Mouse (Mus musculus) thymus, adult 2 months (tissue): ENCODE data around the gene Elovl6. TPM values are rescaled to one million over a fixed set of nuclear protein-coding genes. Genes with fewer than 3 reads are reported as not detected.

Experiments
- DNase-seq: peaks from one replicate; pipeline ENCODE4 v3.0.0; 2021
- H3K27ac ChIP-seq: fragments of 200-500 bp; 2 replicates; pipeline ENCODE4 v1.5.1; 2012; ENCODE audit warnings: low read length, control low read depth; ENCODE audit not compliant: control insufficient read depth, insufficient read depth
- H3K27me3 ChIP-seq: fragments of 200-500 bp; 2 replicates; pipeline ENCODE4 v1.6.1; 2012; ENCODE audit warnings: mild to moderate bottlenecking, low read length, moderate library complexity, mixed read lengths; ENCODE audit not compliant: control insufficient read depth, insufficient read depth
- H3K36me3 ChIP-seq: fragments of 200-500 bp; 2 replicates; pipeline ENCODE4 v1.6.1; 2012; ENCODE audit warnings: mild to moderate bottlenecking, low read length, moderate library complexity; ENCODE audit not compliant: control insufficient read depth, insufficient read depth
- H3K4me1 ChIP-seq: fragments of 200-500 bp; replicated peaks from 2 replicates; pipeline ENCODE4 v1.6.1; 2012; ENCODE audit warnings: low read length; ENCODE audit not compliant: control insufficient read depth, insufficient read depth
- H3K4me3 ChIP-seq: fragments of 200-500 bp; 2 replicates; pipeline ENCODE4 v1.5.1; 2012; ENCODE audit warnings: mild to moderate bottlenecking, low read length, control low read depth, moderate library complexity; ENCODE audit not compliant: control insufficient read depth, insufficient read depth
- CTCF ChIP-seq: fragments of 200-500 bp; IDR thresholded peaks from 2 replicates; pipeline ENCODE4 v1.5.1; 2012; ENCODE audit warnings: mild to moderate bottlenecking, control low read depth, low read length, moderate library complexity, borderline replicate concordance; ENCODE audit not compliant: control insufficient read depth, poor library complexity, insufficient read depth; ENCODE audit errors: extremely low read depth
- POLR2A ChIP-seq: fragments of 200-500 bp; IDR thresholded peaks from 2 replicates; pipeline ENCODE4 v1.6.1; 2012; ENCODE audit warnings: mild to moderate bottlenecking, low read length, control low read depth, moderate library complexity; ENCODE audit not compliant: control insufficient read depth, poor library complexity, insufficient read depth; ENCODE audit errors: extremely low read depth
- WGBS: fragments of 180-500 bp; shearing (Covaris S2); methylation state at CpG from one replicate; pipeline ENCODE4 v1.1.7; 2018; 5-methylcytosine and 5-hydroxymethylcytosine counted together
- polyA plus RNA-seq: library from polyadenylated mRNA; depleted of rRNA; stranded (reverse); fragments of >200 nt; gene quantifications from 2 replicates; pipeline ENCODE4 v1.2.3, GENCODE M21; 2012

Gene Elovl6
- polyA plus RNA-seq, 1 experiment: 24.8 TPM

- Histone ChIP-seq H3K27ac (no peak overlapping the region), H3K27me3 (no peaks in the 10 kb centered on the region), H3K36me3 (no peaks in the 10 kb centered on the region), H3K4me1 (peaks cover 10% of the 10 kb centered on the region), H3K4me3 (peak overlapping the region; percentile 15)
- WGBS: 8% methylated on average over 11 of the region's 11 CpGs
- TF ChIP-seq POLR2A: peak; percentile 79
- no peak for TF ChIP-seq CTCF
- peak; percentile 82 for DNase-seq
Measured at GRCm38 (mm10) chr3:129536109-129536508, 4.0 kb downstream of the Elovl6 start.

- peaks cover 4% of the 10 kb centered on the region for H3K4me1 ChIP-seq
- WGBS: 87% methylated on average over 5 of the region's 5 CpGs
Measured at GRCm38 (mm10) chr3:129537954-129538353, 5.8 kb downstream of the Elovl6 start.

GRCm38 (mm10) chr3:129540882-129541281, 8.7 kb downstream of the Elovl6 start:
- peaks cover 2% of the 10 kb centered on the region; the same call in 1 of the 2 replicates for H3K4me1 ChIP-seq
- WGBS: 95% methylated on average over 2 of the region's 2 CpGs
- no peaks in the 10 kb centered on the region for H3K27me3 ChIP-seq
- H3K27ac ChIP-seq: no peak overlapping the region
- no peaks in the 10 kb centered on the region for H3K36me3 ChIP-seq
- DNase-seq: no peak
- TF ChIP-seq POLR2A (no peak), CTCF (no peak)
- no peak overlapping the region for H3K4me3 ChIP-seq

More at GRCm38 (mm10) chr3:129537954-129538353, 5.8 kb downstream of the Elovl6 start:
- no peaks in the 10 kb centered on the region for H3K27me3 ChIP-seq
- H3K36me3 ChIP-seq: no peaks in the 10 kb centered on the region
- H3K27ac ChIP-seq: no peak overlapping the region
- TF ChIP-seq POLR2A (no peak), CTCF (no peak)
- DNase-seq: no peak
- no peak overlapping the region for H3K4me3 ChIP-seq

GRCm38 (mm10) chr3:129541456-129541855, 9.3 kb downstream of the Elovl6 start:
- H3K4me3 ChIP-seq: no peak overlapping the region
- no peak overlapping the region for H3K27ac ChIP-seq
- no peaks in the 10 kb centered on the region for H3K36me3 ChIP-seq
- H3K27me3 ChIP-seq: no peaks in the 10 kb centered on the region
- no peak for DNase-seq
- TF ChIP-seq POLR2A (no peak), CTCF (no peak)
- peaks cover 2% of the 10 kb centered on the region; the same call in 1 of the 2 replicates for H3K4me1 ChIP-seq
- 98% methylated on average over 11 of the region's 11 CpGs for WGBS

- Histone ChIP-seq H3K36me3 (no peaks in the 10 kb centered on the region), H3K27me3 (no peaks in the 10 kb centered on the region), H3K4me3 (no peak overlapping the region), H3K4me1 (peaks cover 2% of the 10 kb centered on the region; the same call in 1 of the 2 replicates), H3K27ac (no peak overlapping the region)
- DNase-seq: no peak
- TF ChIP-seq CTCF (no peak), POLR2A (no peak)
- 97% methylated on average over 3 of the region's 3 CpGs for WGBS
Measured at GRCm38 (mm10) chr3:129543376-129543775, 11.2 kb downstream of the Elovl6 start.

GRCm38 (mm10) chr3:129544217-129544616, 12.1 kb downstream of the Elovl6 start:
- Histone ChIP-seq H3K27ac (no peak overlapping the region), H3K4me1 (peaks cover 2% of the 10 kb centered on the region; the same call in 1 of the 2 replicates), H3K4me3 (no peak overlapping the region), H3K27me3 (no peaks in the 10 kb centered on the region), H3K36me3 (no peaks in the 10 kb centered on the region)
- no peak for DNase-seq
- TF ChIP-seq CTCF (no peak), POLR2A (no peak)
- 95% methylated on average over 1 of the region's 1 CpGs for WGBS

GRCm38 (mm10) chr3:129545228-129545627, 13.1 kb downstream of the Elovl6 start:
- Histone ChIP-seq H3K4me3 (no peak overlapping the region), H3K27me3 (no peaks in the 10 kb centered on the region), H3K36me3 (no peaks in the 10 kb centered on the region), H3K27ac (no peak overlapping the region), H3K4me1 (peaks cover 2% of the 10 kb centered on the region; the same call in 1 of the 2 replicates)
- DNase-seq: no peak
- TF ChIP-seq CTCF (no peak), POLR2A (no peak)
- 11% methylated on average over 1 of the region's 1 CpGs for WGBS
